Mouse (Mus musculus) cortical plate, adult 2 months (tissue): ENCODE results near the gene Zdhhc14.

Source experiments
- CTCF ChIP-seq: fragments of 200-500 bp; IDR thresholded peaks from 2 replicates; pipeline ENCODE4 v1.5.1; 2011; ENCODE audit warnings: mild to moderate bottlenecking, control low read depth, low read length; ENCODE audit not compliant: insufficient read depth; ENCODE audit errors: extremely low read depth
- POLR2A ChIP-seq: fragments of 200-500 bp; IDR thresholded peaks from 2 replicates; pipeline ENCODE4 v1.6.1; 2011; ENCODE audit warnings: mild to moderate bottlenecking, low read length, control low read depth; ENCODE audit not compliant: insufficient read depth; ENCODE audit errors: extremely low read depth

DNA sequence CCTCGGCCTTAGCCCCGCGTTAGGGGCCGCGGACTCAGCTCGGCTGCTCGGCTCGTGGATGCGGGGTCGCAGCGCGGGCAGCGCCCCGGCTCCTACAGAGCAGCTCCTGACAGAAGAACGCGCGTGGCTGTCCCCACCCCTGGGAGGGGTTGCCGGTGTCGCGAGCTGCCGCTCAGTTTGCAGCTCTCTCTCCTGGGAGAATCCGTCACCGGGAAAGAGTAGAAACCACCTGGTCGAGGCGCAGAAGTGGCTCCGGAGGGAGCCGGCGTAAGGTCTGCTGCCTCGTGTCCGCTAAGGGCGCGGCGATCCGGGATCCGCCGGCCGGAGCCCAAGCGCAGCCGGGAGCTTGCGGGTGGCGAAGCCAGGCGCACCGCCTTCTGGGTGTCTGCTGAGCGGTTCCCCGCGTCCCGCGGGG is 396 bp downstream of the Zdhhc14 start:
- TF ChIP-seq CTCF, result no peak
- no peak for TF ChIP-seq POLR2A
